Mouse (Mus musculus) ES-Bruce4 (cell line): ENCODE results near the gene Tanc1.

Source experiments
- CTCF ChIP-seq: IDR thresholded peaks from one replicate; pipeline ENCODE4 v1.8.1; 2011; ENCODE audit warnings: low read depth, low read length
- POLR2A ChIP-seq: IDR thresholded peaks from one replicate; pipeline ENCODE4 v1.8.1; 2011; ENCODE audit warnings: low read length; ENCODE audit not compliant: insufficient read depth

- TF ChIP-seq POLR2A (no peak), CTCF (no peak)
Measured at GRCm38 (mm10) chr2:59684864-59685605, 73.2 kb downstream of the Tanc1 start.
